Mouse (Mus musculus): ENCODE measurements at regions not wholly inside any gene's neighbourhood (a gene's known extent, or its start where the extent isn't known, plus 50 kb on each side); places are given as distances from the start of the nearest gene placed in this dataset.

- DNase-seq (ENCODE audit: low spot score in 2 of 2) = no peak
Observed at GRCm38 (mm10) chr6:47354515-47354914, 98.7 kb upstream of the Cul1 start.

GRCm38 (mm10) chr6:47355500-47355899 is 97.7 kb upstream of the Cul1 start:
- no peak for DNase-seq (ENCODE audit: low spot score in 2 of 2)

- DNase-seq (ENCODE audit: low spot score in 2 of 2) = no peak
Observed at GRCm38 (mm10) chr6:47356500-47356899, 96.7 kb upstream of the Cul1 start.

- DNase-seq (ENCODE audit: low spot score in 2 of 2) = peak in 1 of 2 experiments; percentile 40
Observed at GRCm38 (mm10) chr6:47358686-47359085, 94.5 kb upstream of the Cul1 start.

- DNase-seq (ENCODE audit: low spot score in 2 of 2) = no peak
Observed at GRCm38 (mm10) chr6:47364002-47364401, 89.2 kb upstream of the Cul1 start.

GRCm38 (mm10) chr6:47364556-47364955 is 88.6 kb upstream of the Cul1 start:
- no peak for DNase-seq (ENCODE audit: low spot score in 2 of 2)

- no peak for DNase-seq (ENCODE audit: low spot score in 2 of 2)
Observed at GRCm38 (mm10) chr6:47365651-47366645, 87.2 kb upstream of the Cul1 start.

- no peak for DNase-seq (ENCODE audit: low spot score in 2 of 2)
Observed at GRCm38 (mm10) chr6:47367461-47367860, 85.7 kb upstream of the Cul1 start.

GRCm38 (mm10) chr6:47375705-47376104 is 77.5 kb upstream of the Cul1 start:
- DNase-seq (ENCODE audit: low spot score in 2 of 2) = no peak

- DNase-seq (ENCODE audit: low spot score in 2 of 2) = no peak
Observed at GRCm38 (mm10) chr6:47381451-47381850, 71.7 kb upstream of the Cul1 start.

GRCm38 (mm10) chr6:47386550-47386949 is 66.6 kb upstream of the Cul1 start:
- no peak for DNase-seq (ENCODE audit: low spot score in 2 of 2)

- DNase-seq (ENCODE audit: low spot score in 2 of 2) = no peak
Observed at GRCm38 (mm10) chr6:47389908-47390307, 63.3 kb upstream of the Cul1 start.

GRCm38 (mm10) chr6:47390436-47391002 is 62.7 kb upstream of the Cul1 start:
- DNase-seq (ENCODE audit: low spot score in 2 of 2) = peak in 1 of 2 experiments; percentile 37

GRCm38 (mm10) chr6:47391014-47391802 is 62.0 kb upstream of the Cul1 start:
- no peak for DNase-seq (ENCODE audit: low spot score in 2 of 2)

GRCm38 (mm10) chr6:47395465-47396337 is 57.5 kb upstream of the Cul1 start:
- no peak for DNase-seq (ENCODE audit: low spot score in 2 of 2)

Measured in cerebellum, postnatal 4 days (tissue).